Mouse (Mus musculus) E14TG2a.4 (cell line): ENCODE results near the gene Tspan6.

Experiments used
- CTCF ChIP-seq: conservative IDR thresholded peaks from 2 replicates; pipeline ENCODE4 v1.5.1; 2014; ENCODE audit warnings: low read length
- NANOG ChIP-seq: IDR thresholded peaks from 2 replicates; pipeline ENCODE4 v1.6.1; 2014; ENCODE audit warnings: borderline replicate concordance, low read length, mixed read lengths
- POU5F1 ChIP-seq: IDR thresholded peaks from 2 replicates; pipeline ENCODE4 v1.6.1; 2014; ENCODE audit warnings: low read length, borderline replicate concordance

DNA sequence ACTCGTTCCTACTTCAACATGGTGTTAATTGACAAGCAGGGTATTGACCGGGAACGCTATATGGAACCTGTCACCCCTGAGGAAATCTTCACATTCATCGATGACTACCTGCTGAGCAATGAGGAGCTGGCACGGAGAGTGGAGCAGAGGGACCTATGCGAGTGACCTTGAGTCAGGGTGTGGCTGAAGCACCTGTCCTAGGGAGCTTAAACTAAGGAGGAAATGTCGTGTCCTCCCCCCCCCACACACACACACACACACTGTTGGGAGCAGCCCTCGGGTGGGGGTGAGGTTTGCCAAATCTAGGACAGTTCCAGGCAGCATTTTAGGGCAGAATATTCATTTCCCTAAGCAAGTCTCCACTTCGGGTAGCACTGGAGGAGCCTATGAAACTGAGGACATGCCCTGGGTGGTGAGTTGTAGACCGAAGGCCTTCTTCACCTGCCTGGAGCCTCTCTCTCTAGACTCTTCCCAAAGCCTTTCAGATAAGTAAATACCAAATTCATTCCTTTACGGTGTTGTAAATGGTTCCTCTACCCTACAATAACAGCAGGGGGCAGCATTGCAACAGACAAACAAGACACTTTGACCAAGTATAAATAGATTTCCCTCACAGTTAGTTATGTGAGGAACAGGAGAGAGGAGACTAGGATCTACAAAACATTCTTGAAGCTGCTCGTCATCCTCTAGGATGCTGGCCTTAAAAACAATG lies 33.2 kb upstream of the Tspan6 start:
- peak; percentile 23 for TF ChIP-seq CTCF
- no peak for TF ChIP-seq NANOG
- TF ChIP-seq POU5F1 = no peak
